Mouse (Mus musculus) bone marrow, adult 2 months (tissue): ENCODE results near the gene Eml3.

ENCODE experiments used
- CTCF ChIP-seq: fragments of 200-500 bp; IDR thresholded peaks from 2 replicates; pipeline ENCODE4 v1.5.1; 2011; ENCODE audit warnings: low read length, control low read depth; ENCODE audit not compliant: control insufficient read depth, insufficient read depth
- POLR2A ChIP-seq: fragments of 200-500 bp; IDR thresholded peaks from 2 replicates; pipeline ENCODE4 v1.6.1; 2011; ENCODE audit warnings: low read depth, mild to moderate bottlenecking, control low read depth, low read length, borderline replicate concordance; ENCODE audit not compliant: control insufficient read depth

DNA sequence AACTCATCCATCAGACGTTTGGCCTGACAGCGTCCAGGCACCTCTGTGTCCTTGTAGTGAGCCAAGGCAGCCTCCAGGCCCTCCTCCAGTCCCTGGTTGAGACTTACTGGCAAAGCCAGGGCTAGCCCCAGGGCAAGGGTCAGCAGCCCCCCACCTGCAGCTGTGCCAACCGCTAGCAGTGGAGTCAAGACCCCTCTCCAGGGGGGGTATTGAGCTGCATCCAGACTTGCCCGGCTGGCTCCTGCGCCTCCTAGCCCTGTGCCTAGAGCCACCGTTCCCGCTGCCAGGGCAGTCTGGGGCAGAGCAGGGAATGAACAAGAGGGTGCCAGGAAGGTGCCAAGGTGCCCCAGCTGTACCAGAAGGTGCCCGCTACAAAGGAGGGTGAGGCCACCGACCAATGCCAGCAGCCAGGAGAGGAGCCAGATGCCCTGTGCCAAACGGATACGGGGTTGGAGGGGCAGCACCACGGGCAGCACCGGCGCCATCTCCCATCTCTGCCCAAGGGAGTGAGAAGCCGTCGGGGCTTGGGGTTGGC, 596 bp upstream of the Eml3 start:
- peak; percentile 51; the same call in 1 of the 2 replicates for TF ChIP-seq POLR2A
- TF ChIP-seq CTCF, result no peak
